Mouse (Mus musculus) regulatory T cell (primary cell): ENCODE data around the gene Slc30a4.

ENCODE experiments used
- in situ Hi-C: fragments of 300-600 bp; cut with MboI, MseI; formaldehyde crosslinking; loops from one replicate; pipeline ENCODE4 v1.15.1; 2025; ENCODE audit warnings: high pct_unique_total_duplicates

Gene Slc30a4

GRCm38 (mm10) chr2:122681379-122682137, 20.9 kb downstream of the Slc30a4 start:
- in situ Hi-C loops, result no loop called here

GRCm38 (mm10) chr2:122675126-122675525, 27.3 kb downstream of the Slc30a4 start:
- in situ Hi-C loops, result no loop called here

- in situ Hi-C loops, result loop anchor here (5.0 kb wide), 1 partner anchor 101 kb away; no protein-coding TSS in a partner anchor
Observed at GRCm38 (mm10) chr2:122672841-122673240, 29.6 kb downstream of the Slc30a4 start.

- in situ Hi-C loops, result loop anchor here (5.0 kb wide), 1 partner anchor 99 kb away; no protein-coding TSS in a partner anchor
Observed at GRCm38 (mm10) chr2:122671714-122672113, 30.7 kb downstream of the Slc30a4 start.

GRCm38 (mm10) chr2:122667856-122668255, 34.6 kb downstream of the Slc30a4 start:
- in situ Hi-C loops, result loop anchor here (5.0 kb wide), 2 partner anchors 36 to 89 kb away; no protein-coding TSS in a partner anchor

GRCm38 (mm10) chr2:122665973-122666875, 36.2 kb downstream of the Slc30a4 start:
- in situ Hi-C loops, result loop anchor here (5.0 kb wide), 2 partner anchors 34 to 91 kb away; no protein-coding TSS in a partner anchor

GRCm38 (mm10) chr2:122665253-122665972, 37.0 kb downstream of the Slc30a4 start:
- in situ Hi-C loops, result loop anchor here (5.0 kb wide), 2 partner anchors 33 to 92 kb away; no protein-coding TSS in a partner anchor

GRCm38 (mm10) chr2:122659825-122660224, 42.6 kb downstream of the Slc30a4 start:
- in situ Hi-C loops, result no loop called here

- in situ Hi-C loops, result no loop called here
Observed at GRCm38 (mm10) chr2:122657707-122658524, 44.5 kb downstream of the Slc30a4 start.

GRCm38 (mm10) chr2:122656767-122657166, 45.7 kb downstream of the Slc30a4 start:
- in situ Hi-C loops, result no loop called here

GRCm38 (mm10) chr2:122656052-122656451, 46.4 kb downstream of the Slc30a4 start:
- in situ Hi-C loops, result no loop called here

- in situ Hi-C loops, result no loop called here
Observed at GRCm38 (mm10) chr2:122652096-122653084, 50.1 kb downstream of the Slc30a4 start.

- in situ Hi-C loops, result loop anchor here (5.0 to 10.0 kb wide), 2 partner anchors 76 to 114 kb away; no protein-coding TSS in a partner anchor
Observed at GRCm38 (mm10) chr2:122638673-122639072, 63.8 kb downstream of the Slc30a4 start.

- in situ Hi-C loops, result loop anchor here (5.0 to 10.0 kb wide), 2 partner anchors 77 to 114 kb away; no protein-coding TSS in a partner anchor
Observed at GRCm38 (mm10) chr2:122638029-122638428, 64.4 kb downstream of the Slc30a4 start.

GRCm38 (mm10) chr2:122637526-122637997, 64.9 kb downstream of the Slc30a4 start:
- in situ Hi-C loops, result loop anchor here (5.0 to 10.0 kb wide), 2 partner anchors 77 to 115 kb away; no protein-coding TSS in a partner anchor

- in situ Hi-C loops, result loop anchor here (5.0 to 10.0 kb wide), 2 partner anchors 78 to 116 kb away; no protein-coding TSS in a partner anchor
Observed at GRCm38 (mm10) chr2:122636686-122637085, 65.8 kb downstream of the Slc30a4 start, which contains the start of gene AA467197. AA467197 (plus strand) TSS chr2:122636986.
